Mouse (Mus musculus): ENCODE measurements around the gene Ilf3. TPM values are rescaled to one million over a fixed set of nuclear protein-coding genes. Genes with fewer than 3 reads are reported as not detected.

Gene Ilf3
- total and polyA plus RNA-seq, 2 experiments, result 9.5 to 13.5 TPM

DNA sequence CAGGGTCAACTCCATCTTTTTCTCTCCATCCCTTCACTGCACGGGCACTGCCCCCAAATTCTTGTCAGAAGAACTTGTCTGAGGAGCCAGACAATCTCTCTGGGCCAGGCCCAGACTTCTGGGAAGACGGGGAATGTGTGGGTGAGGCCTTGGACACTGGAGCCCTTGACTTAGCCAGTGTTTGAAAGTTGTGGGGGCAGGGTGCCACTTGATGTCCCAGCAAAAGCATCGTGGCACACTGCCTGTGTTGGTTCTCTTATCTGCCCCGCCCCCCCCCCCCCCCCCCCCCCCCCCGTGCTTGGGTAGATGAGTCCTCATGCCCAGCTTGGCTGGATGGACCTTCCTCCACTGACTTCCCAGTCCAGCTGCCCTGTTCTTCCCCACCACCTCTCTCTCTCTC lies 38.6 kb upstream of the Ilf3 start:
- H3K4me1 ChIP-seq (ENCODE audit: control insufficient read depth, insufficient read depth, low read length), result no peaks in the 10 kb centered on the region
- WGBS, result 45% methylated on average over 4 of the region's 5 CpGs

DNA sequence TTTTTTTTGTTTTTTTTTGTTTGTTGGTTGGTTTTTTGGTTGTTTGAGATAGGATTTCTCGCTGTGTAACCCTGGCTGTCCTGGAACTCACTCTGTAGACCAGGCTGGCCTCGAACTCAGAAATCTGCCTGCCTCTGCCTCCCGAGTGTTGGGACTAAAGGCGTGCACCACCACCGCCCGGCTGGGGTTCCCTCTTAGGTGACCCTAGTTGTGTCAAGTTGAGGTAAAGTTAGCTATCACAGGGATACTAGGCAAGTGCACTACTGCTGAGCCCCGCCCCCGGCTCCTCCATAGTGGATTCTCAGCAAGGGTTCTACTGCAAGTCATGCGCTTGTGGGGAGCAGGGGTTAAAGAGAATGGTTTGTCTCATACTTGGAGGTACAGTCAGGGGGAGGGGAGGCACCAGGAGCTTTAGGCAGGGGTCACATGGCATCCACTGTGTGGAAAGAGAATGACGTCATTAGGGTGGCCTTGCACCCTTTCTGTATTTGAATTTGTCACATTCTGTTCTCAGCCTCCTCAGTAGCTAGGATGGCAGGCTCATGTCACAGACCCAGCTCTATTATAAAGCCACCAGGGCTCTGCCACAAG lies 37.9 kb upstream of the Ilf3 start:
- Histone ChIP-seq H3K27ac (replicated peaks; ENCODE audit: insufficient read depth, low read depth, low read length) (no peak overlapping the region), H3K4me1 (ENCODE audit: control insufficient read depth, insufficient read depth, low read length) (no peaks in the 10 kb centered on the region)
- 90% methylated on average over 10 of the region's 10 CpGs for WGBS

More for the DNA sequence above, 38.6 kb upstream of the Ilf3 start:
- Histone ChIP-seq H3K9ac (ENCODE audit: low read depth, low read length) (no peak overlapping the region), H3K79me2 (ENCODE audit: control insufficient read depth, insufficient read depth, low read length) (no peaks in the 10 kb centered on the region), H3K36me3 (ENCODE audit: control insufficient read depth, insufficient read depth, low read length) (no peaks in the 10 kb centered on the region), H3K4me3 (ENCODE audit: insufficient read depth, low read depth, low read length) (no peak overlapping the region), H3K27ac (replicated peaks; ENCODE audit: insufficient read depth, low read depth, low read length) (no peak overlapping the region), H3K27me3 (ENCODE audit: control insufficient read depth, insufficient read depth, low read length) (no peaks in the 10 kb centered on the region)
- TF ChIP-seq CTCF (IDR thresholded peaks at IDR 0.05; ENCODE audit: low read depth, low read length), result no peak
- DNase-seq (ENCODE audit: extremely low read depth, low read depth, low spot score), result no peak

DNA sequence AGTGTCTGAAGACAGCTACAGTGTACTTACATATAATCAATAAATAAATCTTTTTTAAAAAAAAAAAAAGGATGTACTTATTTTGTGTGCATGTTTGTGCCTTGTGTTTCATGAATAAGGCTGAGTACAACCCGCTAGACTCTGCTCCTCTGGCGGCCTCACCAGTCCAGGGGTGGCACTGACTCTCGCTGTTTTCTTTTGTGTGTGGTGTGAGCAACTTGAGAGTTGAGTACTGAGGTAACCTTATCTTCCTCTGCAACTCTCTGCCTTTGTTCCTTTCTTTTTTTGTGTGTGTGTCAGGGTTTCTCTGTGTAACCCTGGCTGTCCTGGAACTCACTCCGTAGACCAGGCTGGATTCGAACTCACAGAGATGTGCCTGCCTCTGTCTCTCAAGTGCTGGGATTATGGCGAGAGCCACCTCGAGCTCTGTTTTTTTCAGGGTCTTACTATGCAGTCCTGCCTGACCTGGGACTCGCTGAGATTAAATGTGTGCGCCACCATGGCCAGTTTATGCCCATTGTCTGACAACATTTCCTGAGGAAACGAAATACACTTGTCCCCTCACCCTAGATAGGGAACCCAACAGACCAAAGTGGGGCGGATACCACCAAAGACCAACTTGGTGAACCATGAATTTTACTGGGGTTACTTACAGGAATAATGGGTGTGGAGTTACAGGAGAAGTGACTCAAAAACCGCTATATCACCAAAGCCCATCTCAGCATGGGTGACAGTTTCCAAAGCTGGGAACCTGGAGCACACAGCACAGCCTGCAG lies 36.1 kb upstream of the Ilf3 start:
- Histone ChIP-seq H3K4me3 (ENCODE audit: insufficient read depth, low read depth, low read length) (no peak overlapping the region), H3K4me1 (ENCODE audit: control insufficient read depth, insufficient read depth, low read length) (no peaks in the 10 kb centered on the region), H3K27me3 (ENCODE audit: control insufficient read depth, insufficient read depth, low read length) (no peaks in the 10 kb centered on the region), H3K36me3 (ENCODE audit: control insufficient read depth, insufficient read depth, low read length) (no peaks in the 10 kb centered on the region), H3K79me2 (ENCODE audit: control insufficient read depth, insufficient read depth, low read length) (no peaks in the 10 kb centered on the region), H3K27ac (replicated peaks; ENCODE audit: insufficient read depth, low read depth, low read length) (no peak overlapping the region), H3K9ac (ENCODE audit: low read depth, low read length) (no peak overlapping the region)
- TF ChIP-seq POLR2A (IDR thresholded peaks at IDR 0.05; ENCODE audit: extremely low read depth, insufficient read depth, low read length) (no peak), CTCF (IDR thresholded peaks at IDR 0.05; ENCODE audit: low read depth, low read length) (no peak)
- no peak for DNase-seq (ENCODE audit: extremely low read depth, low read depth, low spot score)
- WGBS, result 82% methylated on average over 12 of the region's 12 CpGs

More for the DNA sequence above, 37.9 kb upstream of the Ilf3 start:
- DNase-seq (ENCODE audit: extremely low read depth, low read depth, low spot score), result no peak
- Histone ChIP-seq H3K79me2 (ENCODE audit: control insufficient read depth, insufficient read depth, low read length) (no peaks in the 10 kb centered on the region), H3K27me3 (ENCODE audit: control insufficient read depth, insufficient read depth, low read length) (no peaks in the 10 kb centered on the region), H3K9ac (ENCODE audit: low read depth, low read length) (no peak overlapping the region), H3K36me3 (ENCODE audit: control insufficient read depth, insufficient read depth, low read length) (no peaks in the 10 kb centered on the region), H3K4me3 (ENCODE audit: insufficient read depth, low read depth, low read length) (no peak overlapping the region)
- TF ChIP-seq POLR2A (IDR thresholded peaks at IDR 0.05; ENCODE audit: extremely low read depth, insufficient read depth, low read length) (no peak), CTCF (IDR thresholded peaks at IDR 0.05; ENCODE audit: low read depth, low read length) (no peak)

DNA sequence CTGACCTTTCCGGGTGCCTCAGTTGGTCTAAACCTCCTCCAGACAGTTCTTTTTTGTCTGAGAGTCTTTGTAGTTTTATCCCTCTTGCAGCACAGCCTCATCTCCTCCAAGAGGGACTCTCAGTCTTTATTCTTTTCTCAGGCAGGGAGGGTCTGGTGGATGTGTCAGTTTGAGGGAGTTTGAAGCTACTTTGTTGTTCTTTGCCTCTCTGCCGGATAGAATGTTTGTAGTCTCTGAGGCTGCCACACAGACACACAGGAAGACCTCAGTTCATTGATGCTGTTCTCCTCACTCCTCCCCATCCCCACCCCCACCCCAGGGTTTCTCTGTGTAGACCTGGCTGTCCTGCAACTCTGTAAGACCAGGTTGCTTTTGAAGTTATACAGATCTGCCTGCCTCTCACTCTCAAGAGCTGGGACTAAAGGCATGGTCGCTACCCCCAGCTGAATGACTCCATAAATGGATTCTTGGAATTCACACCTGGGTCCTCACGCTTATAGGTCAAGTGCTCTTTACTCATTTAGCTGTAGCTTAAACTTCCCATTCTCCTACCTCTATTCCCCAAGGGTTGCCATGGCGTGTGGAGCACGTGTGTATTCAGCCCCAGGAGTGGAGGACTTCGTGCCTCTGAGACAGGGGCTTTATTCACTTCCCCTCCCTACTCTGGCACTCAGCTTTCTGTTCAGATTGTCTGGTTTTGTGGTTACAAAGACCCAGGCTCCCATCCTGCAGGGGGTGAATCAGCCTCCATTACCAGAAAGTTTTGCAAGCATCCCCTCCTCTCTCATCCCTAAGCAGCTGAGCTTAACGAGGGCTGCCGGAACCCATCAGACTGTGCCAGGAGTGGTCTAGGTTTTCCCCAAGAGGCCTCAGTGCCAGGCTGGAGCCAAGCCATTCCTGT lies 35.3 kb upstream of the Ilf3 start:
- Histone ChIP-seq H3K27me3 (ENCODE audit: control insufficient read depth, insufficient read depth, low read length) (no peaks in the 10 kb centered on the region), H3K36me3 (ENCODE audit: control insufficient read depth, insufficient read depth, low read length) (no peaks in the 10 kb centered on the region), H3K9ac (ENCODE audit: low read depth, low read length) (no peak overlapping the region), H3K4me3 (ENCODE audit: insufficient read depth, low read depth, low read length) (no peak overlapping the region), H3K79me2 (ENCODE audit: control insufficient read depth, insufficient read depth, low read length) (no peaks in the 10 kb centered on the region), H3K27ac (replicated peaks; ENCODE audit: insufficient read depth, low read depth, low read length) (no peak overlapping the region), H3K4me1 (ENCODE audit: control insufficient read depth, insufficient read depth, low read length) (no peaks in the 10 kb centered on the region)
- 72% methylated on average over 9 of the region's 9 CpGs for WGBS
- DNase-seq (ENCODE audit: extremely low read depth, low read depth, low spot score), result no peak
- TF ChIP-seq POLR2A (IDR thresholded peaks at IDR 0.05; ENCODE audit: extremely low read depth, insufficient read depth, low read length) (no peak), CTCF (IDR thresholded peaks at IDR 0.05; ENCODE audit: low read depth, low read length) (no peak)

DNA sequence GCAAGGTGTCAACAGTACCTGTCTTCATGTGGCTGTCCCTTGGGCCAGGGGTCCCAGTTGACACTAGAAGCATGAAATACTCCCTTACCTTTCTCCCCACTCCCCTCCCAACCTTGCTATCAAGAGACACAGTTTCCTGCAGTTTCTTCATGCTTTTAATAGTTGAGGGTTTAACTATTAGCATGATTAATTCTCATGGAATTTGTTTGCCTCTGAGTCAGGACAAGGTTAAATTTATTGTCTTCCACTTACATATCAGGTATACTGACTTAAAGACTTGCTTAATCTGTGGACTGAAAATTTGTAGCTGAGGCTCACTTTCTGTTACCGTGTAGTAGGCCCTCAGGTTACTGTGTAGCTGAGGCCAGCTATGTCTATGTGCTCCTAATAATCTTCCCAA lies 34.1 kb upstream of the Ilf3 start:
- Histone ChIP-seq H3K79me2 (ENCODE audit: control insufficient read depth, insufficient read depth, low read length) (no peaks in the 10 kb centered on the region), H3K9ac (ENCODE audit: low read depth, low read length) (no peak overlapping the region), H3K4me3 (ENCODE audit: insufficient read depth, low read depth, low read length) (no peak overlapping the region), H3K36me3 (ENCODE audit: control insufficient read depth, insufficient read depth, low read length) (no peaks in the 10 kb centered on the region), H3K27ac (replicated peaks; ENCODE audit: insufficient read depth, low read depth, low read length) (no peak overlapping the region), H3K27me3 (ENCODE audit: control insufficient read depth, insufficient read depth, low read length) (peaks cover 3% of the 10 kb centered on the region; the same call in 1 of the 2 replicates), H3K4me1 (ENCODE audit: control insufficient read depth, insufficient read depth, low read length) (no peaks in the 10 kb centered on the region)
- no peak for TF ChIP-seq CTCF (IDR thresholded peaks at IDR 0.05; ENCODE audit: low read depth, low read length)
- no peak for TF ChIP-seq POLR2A (IDR thresholded peaks at IDR 0.05; ENCODE audit: extremely low read depth, insufficient read depth, low read length)
- WGBS, result 97% methylated on average over 1 of the region's 1 CpGs
- DNase-seq (ENCODE audit: extremely low read depth, low read depth, low spot score), result no peak
